Mouse (Mus musculus) thymus, postnatal 14 days (tissue): Measurements from ENCODE around the gene Cacna1f.

ENCODE experiments used
- DNase-seq: peaks from one replicate; pipeline ENCODE4 v3.0.0; 2021

Cacna1f gene

GRCm38 (mm10) chrX:7606783-7607182 is at the start of gene Cacna1f:
TSS of gene Cacna1f (plus strand) at chrX:7607083.
- no peak for DNase-seq

GRCm38 (mm10) chrX:7563076-7563475 is 43.8 kb upstream of the Cacna1f start:
- DNase-seq: no peak

- no peak for DNase-seq
These were observed 40.5 kb upstream of the Cacna1f start for GRCm38 (mm10) chrX:7566352-7566751.

DNA sequence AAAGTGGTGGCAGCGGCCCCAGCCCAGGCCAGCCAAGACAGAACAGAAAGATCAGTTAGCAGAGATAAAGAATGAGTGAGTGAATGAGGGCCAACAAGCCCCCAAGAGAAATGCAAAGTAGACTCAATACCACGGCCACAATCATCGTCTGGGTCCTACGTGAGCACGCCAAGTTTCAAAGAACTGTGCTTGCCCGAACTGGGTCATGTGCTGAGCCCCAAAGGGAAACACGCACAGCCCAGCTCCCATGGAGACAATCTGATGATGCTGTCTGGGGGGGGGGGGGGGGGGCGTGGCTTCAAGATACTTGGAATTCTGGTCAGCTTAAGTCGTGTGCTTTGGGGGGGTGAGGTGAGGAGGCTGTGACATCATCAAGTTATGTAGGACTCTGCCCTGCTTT is 39.4 kb upstream of the Cacna1f start:
- no peak for DNase-seq

- DNase-seq: no peak
These were observed 36.3 kb upstream of the Cacna1f start for GRCm38 (mm10) chrX:7570481-7571175.

- DNase-seq: no peak
These were observed 35.2 kb upstream of the Cacna1f start for GRCm38 (mm10) chrX:7571565-7572136.

DNA sequence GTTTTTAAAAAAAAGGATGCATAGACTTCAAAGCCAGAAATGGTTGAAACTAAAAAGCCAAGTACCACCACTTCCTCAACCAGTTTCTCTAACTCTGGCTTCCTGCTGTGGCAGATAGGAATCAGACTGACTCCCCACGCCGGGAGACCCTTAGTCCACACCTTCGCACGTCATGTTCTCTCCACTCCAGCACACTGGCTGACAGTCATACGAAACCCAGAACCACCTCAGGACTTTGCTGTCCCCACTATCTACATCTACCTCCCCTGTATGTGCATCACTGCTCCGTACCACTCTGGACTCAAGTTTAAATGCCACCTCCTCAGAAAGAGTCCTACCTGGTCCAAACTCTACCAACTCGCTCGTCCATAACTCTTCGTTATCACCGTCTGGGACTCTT is 34.4 kb upstream of the Cacna1f start:
- DNase-seq: no peak

DNA sequence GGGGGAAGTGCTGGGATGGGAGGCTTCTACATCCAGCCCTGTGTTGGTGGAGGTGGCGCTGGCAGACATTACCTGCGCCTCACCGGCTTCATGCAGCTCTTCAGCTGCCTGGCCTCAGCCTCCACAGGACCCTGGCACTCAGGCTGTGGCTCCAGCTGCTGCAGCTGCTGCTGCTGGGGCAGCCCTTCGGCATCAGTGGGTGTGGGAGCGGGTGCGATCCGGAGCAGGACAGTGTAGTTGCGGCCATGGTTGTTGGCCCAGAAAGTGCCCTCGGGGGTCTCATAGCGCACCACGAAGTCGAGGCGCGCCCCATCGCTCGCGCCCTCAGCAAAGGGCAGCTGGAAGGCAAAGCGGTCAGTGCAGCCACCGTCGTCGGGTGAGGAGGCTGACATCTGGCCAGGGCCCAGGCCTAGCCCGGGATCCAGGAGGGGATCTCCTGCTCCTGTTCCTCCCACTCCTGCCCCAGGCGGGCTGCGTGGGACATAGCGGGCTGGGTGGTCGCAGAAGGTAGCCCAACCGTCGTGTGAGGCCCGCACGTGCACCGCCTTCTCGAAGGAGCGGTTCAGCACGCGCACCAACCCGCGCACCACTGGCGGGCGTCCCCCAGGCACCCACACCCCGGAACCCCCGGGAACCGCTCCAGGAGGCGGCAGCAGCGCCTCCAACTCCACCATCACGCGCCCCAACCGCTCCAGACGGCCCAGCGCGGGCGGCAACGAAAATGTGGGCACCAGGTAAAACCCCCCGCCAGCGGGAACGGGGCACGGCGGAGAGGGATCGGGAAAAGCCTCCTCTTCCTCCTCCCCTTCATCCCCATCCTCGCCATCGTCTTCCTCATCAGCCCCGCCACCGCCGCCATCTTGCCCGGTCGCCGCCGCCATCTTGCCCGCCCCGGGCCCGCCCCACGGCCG is 33.5 kb upstream of the Cacna1f start, which contains the start of gene Foxp3:
Foxp3 (plus strand) TSS at position 469 of the 911 bp plus-strand sequence.
- DNase-seq: peak; percentile 71

- DNase-seq: peak; percentile 95
These were observed 32.6 kb upstream of the Cacna1f start, which contains the start of gene Ppp1r3f for GRCm38 (mm10) chrX:7574087-7574884. TSS of gene Ppp1r3f (minus strand) at chrX:7574283.

DNA sequence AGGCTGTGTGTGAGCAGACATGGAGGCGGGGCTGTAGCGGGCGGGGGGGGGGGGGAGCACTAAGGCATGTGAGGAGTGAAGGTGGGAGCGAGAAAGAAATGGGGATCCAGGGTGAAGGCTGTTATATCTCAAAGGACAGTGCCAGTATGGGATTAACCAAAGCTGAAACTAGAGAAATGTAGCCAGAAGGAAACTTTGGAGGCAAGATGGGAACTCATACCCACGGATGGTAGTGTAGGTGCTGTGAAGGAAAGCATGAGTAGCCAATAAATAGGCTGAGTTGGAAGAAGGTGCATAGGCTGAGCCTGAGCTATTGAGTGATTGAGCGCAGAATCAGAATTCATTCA is 32.0 kb upstream of the Cacna1f start:
- DNase-seq: no peak

DNA sequence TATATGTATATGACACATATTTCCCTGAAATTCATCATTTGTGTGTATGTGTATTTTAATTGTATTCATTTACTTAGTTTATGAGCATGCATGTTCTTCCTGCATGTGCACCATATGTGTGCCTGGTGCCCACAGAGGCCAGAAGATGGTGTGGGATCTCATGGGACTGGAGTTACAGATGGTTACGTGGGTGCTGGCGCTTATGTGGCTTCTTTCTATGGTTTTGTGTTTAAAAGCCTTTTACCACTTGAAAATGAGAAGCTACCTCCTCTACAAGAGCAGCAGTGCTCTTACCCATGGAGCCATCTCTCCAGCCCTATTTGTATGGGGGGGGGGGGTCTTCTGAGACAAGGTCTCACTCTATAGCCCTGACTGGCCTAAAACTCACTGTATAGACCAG is 25.7 kb upstream of the Cacna1f start:
- DNase-seq: no peak

- DNase-seq: no peak
These were observed 23.0 kb upstream of the Cacna1f start for GRCm38 (mm10) chrX:7583881-7584280.

DNA sequence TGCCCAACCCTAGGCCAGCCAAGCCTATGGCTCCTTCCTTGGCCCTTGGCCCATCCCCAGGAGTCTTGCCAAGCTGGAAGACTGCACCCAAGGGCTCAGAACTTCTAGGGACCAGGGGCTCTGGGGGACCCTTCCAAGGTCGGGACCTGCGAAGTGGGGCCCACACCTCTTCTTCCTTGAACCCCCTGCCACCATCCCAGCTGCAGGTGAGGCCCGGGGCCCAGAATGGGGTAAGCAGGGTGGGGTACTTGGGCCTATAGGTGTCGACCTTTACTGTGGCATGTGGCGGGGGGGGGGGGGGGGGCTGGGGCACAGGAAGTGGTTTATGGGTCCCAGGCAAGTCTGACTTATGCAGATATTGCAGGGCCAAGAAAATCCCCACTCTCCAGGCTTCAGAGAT is 20.5 kb upstream of the Cacna1f start:
- peak; percentile 60 for DNase-seq

- no peak for DNase-seq
These were observed 11.5 kb upstream of the Cacna1f start for GRCm38 (mm10) chrX:7595371-7595770.

GRCm38 (mm10) chrX:7604004-7604403 is 2.9 kb upstream of the Cacna1f start:
- DNase-seq: no peak

- DNase-seq: peak; percentile 82
These were observed 1.9 kb upstream of the Cacna1f start, which contains the start of gene Ccdc22 for GRCm38 (mm10) chrX:7604879-7605574. TSS of gene Ccdc22 (minus strand) at chrX:7605517.

GRCm38 (mm10) chrX:7605575-7605941 is 1.3 kb upstream of the Cacna1f start:
- DNase-seq: no peak

DNA sequence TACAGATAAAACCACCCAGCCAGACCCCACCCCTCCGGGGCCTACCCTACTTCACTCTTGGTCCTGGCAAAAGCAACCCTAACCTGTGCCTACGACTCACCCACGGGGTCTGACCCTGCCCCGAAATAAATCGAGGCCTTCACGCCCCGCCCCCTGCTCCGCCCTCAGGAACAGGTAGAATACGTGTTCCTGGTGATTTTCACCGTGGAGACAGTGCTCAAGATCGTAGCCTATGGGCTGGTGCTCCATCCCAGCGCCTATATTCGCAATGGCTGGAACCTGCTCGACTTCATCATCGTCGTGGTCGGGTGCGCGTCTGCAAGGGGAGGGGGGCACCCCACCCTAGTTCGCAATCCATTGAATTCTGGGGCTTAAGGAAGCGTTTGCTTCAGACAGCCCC is 3.2 kb downstream of the Cacna1f start:
- no peak for DNase-seq

- DNase-seq: no peak
These were observed 3.8 kb downstream of the Cacna1f start for GRCm38 (mm10) chrX:7610536-7611258.

DNA sequence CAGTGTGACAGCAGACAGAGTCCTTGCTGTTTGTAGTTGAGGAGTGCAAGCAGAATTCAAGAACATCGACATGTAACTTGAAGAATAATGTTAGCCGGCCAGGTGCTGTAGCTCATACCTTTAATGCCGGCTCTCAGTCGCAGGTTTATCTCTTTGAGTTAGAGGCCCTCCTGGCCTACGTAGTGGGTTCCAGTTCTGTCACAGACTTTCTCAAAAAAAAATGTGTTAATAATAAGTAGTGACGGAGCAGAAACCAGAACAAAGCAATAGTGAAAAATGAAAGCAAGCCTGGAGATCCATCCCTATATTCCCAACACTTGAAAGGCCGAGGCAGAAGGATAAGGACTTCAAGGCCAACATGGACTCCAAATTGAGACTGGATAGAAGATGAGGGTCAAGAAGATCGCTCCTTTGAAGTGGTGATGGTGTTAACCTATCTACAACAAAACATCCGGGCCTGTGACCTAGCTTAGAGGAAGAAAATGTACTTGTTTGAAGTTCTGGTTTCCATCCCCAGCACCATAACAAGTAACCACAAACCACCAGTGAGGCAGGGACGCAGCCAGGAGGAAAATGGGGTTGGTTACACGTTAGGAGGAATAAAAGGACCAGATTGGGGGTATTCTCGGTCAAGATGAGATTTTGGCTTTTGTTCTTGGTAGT is 11.1 kb downstream of the Cacna1f start:
- DNase-seq: no peak

- no peak for DNase-seq
These were observed 25.7 kb downstream of the Cacna1f start for GRCm38 (mm10) chrX:7632560-7632959.
